In genomic region chr19:31444101-31444500, GRCm38 (mm10) we compare ENCODE assay signal across 14 mouse cellular contexts.
"Had no signal": no experiment of that assay in that cellular context is flagged by ENCODE, and none has a peak within 500 bp of the region (broad histone marks: within the 10 kb centered on the region; RNA-seq: fewer than 3 reads in every experiment).

No protein-coding gene starts in this region.

- ATAC-seq: midbrain, embryonic 16.5 days had no signal

- H3K27me3 ChIP-seq: midbrain, embryonic 12.5 days; neural tube, embryonic 12.5 days; stomach, embryonic 15.5 days had no signal

- H3K4me1 ChIP-seq: midbrain, embryonic 10.5 days; midbrain, embryonic 12.5 days; neural tube, embryonic 12.5 days; stomach, embryonic 15.5 days had no signal

- H3K4me3 ChIP-seq: midbrain, embryonic 10.5 days; midbrain, embryonic 12.5 days; neural tube, embryonic 12.5 days; stomach, embryonic 15.5 days had no signal

- H3K9me3 ChIP-seq: midbrain, embryonic 10.5 days; midbrain, embryonic 12.5 days; neural tube, embryonic 12.5 days; stomach, embryonic 15.5 days had no signal

- H3K4me2 ChIP-seq: lung, embryonic 14.5 days; midbrain, embryonic 12.5 days; neural tube, embryonic 12.5 days; stomach, embryonic 15.5 days had no signal

- H3K27ac ChIP-seq: midbrain, embryonic 10.5 days; midbrain, embryonic 12.5 days; neural tube, embryonic 12.5 days; stomach, embryonic 15.5 days; stomach, postnatal 0 days had no signal

- H3K36me3 ChIP-seq: midbrain, embryonic 10.5 days; midbrain, embryonic 12.5 days; neural tube, embryonic 12.5 days; stomach, embryonic 15.5 days had no signal

- DNase-seq: lung, adult 18-20 months; lung, embryonic 14.5 days; lung, postnatal 10 days; lung, postnatal 4 days; midbrain, embryonic 14.5 days; right cerebral cortex, postnatal 14 days; thymus, adult 2 months; thymus, postnatal 36 days had no signal

- H3K9ac ChIP-seq: lung, embryonic 14.5 days; midbrain, embryonic 12.5 days; neural tube, embryonic 12.5 days; stomach, embryonic 15.5 days had no signal
